Mouse (Mus musculus): ENCODE results near the gene Alkbh3. TPM values are rescaled to one million over a fixed set of nuclear protein-coding genes. Genes with fewer than 3 reads are reported as not detected.

Alkbh3 gene
- total and polyA plus RNA-seq, 3 experiments = 25.4 to 62.0 (median 29.0) TPM

GRCm38 (mm10) chr2:93946976-93947375, 63.6 kb downstream of the Alkbh3 start:
- Histone ChIP-seq H3K36me3 (replicated peaks) (no peaks in the 10 kb centered on the region), H3K9me3 (replicated peaks) (no peaks in the 10 kb centered on the region), H3K27me3 (ENCODE audit: insufficient read depth, low read length) (no peaks in the 10 kb centered on the region; the same call in 1 of the 2 replicates), H3K4me3 (ENCODE audit: low read depth, low read length) (no peak overlapping the region), H3K4me1 (ENCODE audit: insufficient read depth, low read depth, low read length) (no peaks in the 10 kb centered on the region)
- DNase-seq (ENCODE audit: low spot score) (no peak), ATAC-seq (ENCODE audit: extremely low read depth, insufficient number of reproducible peaks, low FRiP score, poor library complexity, severe bottlenecking) (no peak)
- no peak for TF ChIP-seq GATA1 (IDR thresholded peaks at IDR 0.05; ENCODE audit: borderline replicate concordance, low read length)
- TF ChIP-seq GATA2 (IDR thresholded peaks at IDR 0.05; ENCODE audit: borderline replicate concordance, low read depth, low read length) = no peak
- no peak for TF ChIP-seq CTCF (IDR thresholded peaks at IDR 0.05; ENCODE audit: low read depth, low read length)
- no peak for TF ChIP-seq POLR2AphosphoS5 (IDR thresholded peaks at IDR 0.05; ENCODE audit: insufficient replicate concordance, low read depth, low read length)
- TF ChIP-seq TAL1 (conservative IDR thresholded peaks at IDR 0.05; ENCODE audit: low read depth, low read length) = no peak

GRCm38 (mm10) chr2:93944855-93945254, 65.8 kb downstream of the Alkbh3 start:
- H3K27me3 ChIP-seq (ENCODE audit: insufficient read depth, low read length) = peaks cover 8% of the 10 kb centered on the region
- no peaks in the 10 kb centered on the region for H3K9me3 ChIP-seq (replicated peaks)
- no peaks in the 10 kb centered on the region for H3K4me1 ChIP-seq (ENCODE audit: insufficient read depth, low read depth, low read length)
- ATAC-seq (ENCODE audit: extremely low read depth, insufficient number of reproducible peaks, low FRiP score, poor library complexity, severe bottlenecking) (no peak), DNase-seq (ENCODE audit: low spot score) (no peak)
- no peaks in the 10 kb centered on the region for H3K36me3 ChIP-seq (replicated peaks)
- no peak overlapping the region for H3K4me3 ChIP-seq (ENCODE audit: low read depth, low read length)
- TF ChIP-seq GATA1 (IDR thresholded peaks at IDR 0.05; ENCODE audit: borderline replicate concordance, low read length) (no peak), TAL1 (conservative IDR thresholded peaks at IDR 0.05; ENCODE audit: low read depth, low read length) (no peak), CTCF (IDR thresholded peaks at IDR 0.05; ENCODE audit: low read depth, low read length) (no peak), POLR2AphosphoS5 (IDR thresholded peaks at IDR 0.05; ENCODE audit: insufficient replicate concordance, low read depth, low read length) (no peak), GATA2 (IDR thresholded peaks at IDR 0.05; ENCODE audit: borderline replicate concordance, low read depth, low read length) (no peak)

GRCm38 (mm10) chr2:93944099-93944498, 66.5 kb downstream of the Alkbh3 start:
- 0 out of 2 replicates have a peak, but pooled peaks have one; percentile 7 for TF ChIP-seq CTCF (IDR thresholded peaks at IDR 0.05; ENCODE audit: low read depth, low read length)
- TF ChIP-seq GATA2 (IDR thresholded peaks at IDR 0.05; ENCODE audit: borderline replicate concordance, low read depth, low read length) = no peak
- no peak for DNase-seq (ENCODE audit: low spot score)

GRCm38 (mm10) chr2:93941670-93942069, 68.9 kb downstream of the Alkbh3 start:
- H3K27me3 ChIP-seq (ENCODE audit: insufficient read depth, low read length) = peaks cover 8% of the 10 kb centered on the region
- ATAC-seq (ENCODE audit: extremely low read depth, insufficient number of reproducible peaks, low FRiP score, poor library complexity, severe bottlenecking) (no peak), DNase-seq (ENCODE audit: low spot score) (no peak)
- H3K36me3 ChIP-seq (replicated peaks) = no peaks in the 10 kb centered on the region
- no peaks in the 10 kb centered on the region for H3K4me1 ChIP-seq (ENCODE audit: insufficient read depth, low read depth, low read length)
- no peak overlapping the region for H3K4me3 ChIP-seq (ENCODE audit: low read depth, low read length)
- no peaks in the 10 kb centered on the region for H3K9me3 ChIP-seq (replicated peaks)
- TF ChIP-seq TAL1 (conservative IDR thresholded peaks at IDR 0.05; ENCODE audit: low read depth, low read length) (no peak), GATA2 (IDR thresholded peaks at IDR 0.05; ENCODE audit: borderline replicate concordance, low read depth, low read length) (no peak), POLR2AphosphoS5 (IDR thresholded peaks at IDR 0.05; ENCODE audit: insufficient replicate concordance, low read depth, low read length) (no peak), GATA1 (IDR thresholded peaks at IDR 0.05; ENCODE audit: borderline replicate concordance, low read length) (no peak), CTCF (IDR thresholded peaks at IDR 0.05; ENCODE audit: low read depth, low read length) (no peak)

More at GRCm38 (mm10) chr2:93944099-93944498, 66.5 kb downstream of the Alkbh3 start:
- no peaks in the 10 kb centered on the region for H3K36me3 ChIP-seq (replicated peaks)
- no peak overlapping the region for H3K4me3 ChIP-seq (ENCODE audit: low read depth, low read length)
- no peak for ATAC-seq (ENCODE audit: extremely low read depth, insufficient number of reproducible peaks, low FRiP score, poor library complexity, severe bottlenecking)
- H3K27me3 ChIP-seq (ENCODE audit: insufficient read depth, low read length) = peaks cover 8% of the 10 kb centered on the region
- no peaks in the 10 kb centered on the region for H3K9me3 ChIP-seq (replicated peaks)
- no peaks in the 10 kb centered on the region for H3K4me1 ChIP-seq (ENCODE audit: insufficient read depth, low read depth, low read length)

- Histone ChIP-seq H3K9me3 (replicated peaks) (no peaks in the 10 kb centered on the region), H3K36me3 (replicated peaks) (no peaks in the 10 kb centered on the region), H3K27me3 (ENCODE audit: insufficient read depth, low read length) (peaks cover 10% of the 10 kb centered on the region), H3K4me1 (ENCODE audit: insufficient read depth, low read depth, low read length) (no peaks in the 10 kb centered on the region), H3K4me3 (ENCODE audit: low read depth, low read length) (no peak overlapping the region)
- TF ChIP-seq CTCF (IDR thresholded peaks at IDR 0.05; ENCODE audit: low read depth, low read length) (no peak), TAL1 (conservative IDR thresholded peaks at IDR 0.05; ENCODE audit: low read depth, low read length) (no peak), GATA2 (IDR thresholded peaks at IDR 0.05; ENCODE audit: borderline replicate concordance, low read depth, low read length) (no peak), GATA1 (IDR thresholded peaks at IDR 0.05; ENCODE audit: borderline replicate concordance, low read length) (no peak), POLR2AphosphoS5 (IDR thresholded peaks at IDR 0.05; ENCODE audit: insufficient replicate concordance, low read depth, low read length) (no peak)
- DNase-seq (ENCODE audit: low spot score) (no peak), ATAC-seq (ENCODE audit: extremely low read depth, insufficient number of reproducible peaks, low FRiP score, poor library complexity, severe bottlenecking) (no peak)
Observed at GRCm38 (mm10) chr2:93938534-93938933, 72.1 kb downstream of the Alkbh3 start.

Other genes starting within 250 kb of the Alkbh3 start
- gene Ext2, start 188.2 kb downstream of the Alkbh3 start, total RNA-seq (2014; fragmentation: Nextera tagmentation) = 42.6 and 56.3 TPM in 2 replicates
- 19.3 and 22.9 TPM in 2 replicates for gene Ext2, start 188.2 kb downstream of the Alkbh3 start, total RNA-seq (2017)
- 25.0 and 29.9 TPM in 2 replicates for gene Ext2, start 188.2 kb downstream of the Alkbh3 start, polyA plus RNA-seq (2012)
- 3.0 and 8.9 TPM in 2 replicates for gene Accs, start 160.9 kb downstream of the Alkbh3 start, total RNA-seq (2014; fragmentation: Nextera tagmentation)
- 3.6 and 7.3 TPM in 2 replicates for gene Accs, start 160.9 kb downstream of the Alkbh3 start, total RNA-seq (2017)
- 2.3 and 2.9 TPM in 2 replicates for gene Accs, start 160.9 kb downstream of the Alkbh3 start, polyA plus RNA-seq (2012)
- not detected in 2 replicates for gene Accsl, start 141.7 kb downstream of the Alkbh3 start, total RNA-seq (2014; fragmentation: Nextera tagmentation)
- gene Accsl, start 141.7 kb downstream of the Alkbh3 start, total RNA-seq (2017) = 0.52 TPM in 1 of 2 replicates, not detected in the other
- not detected in 2 replicates for gene Accsl, start 141.7 kb downstream of the Alkbh3 start, polyA plus RNA-seq (2012)
- gene Gm13889, start 53.6 kb downstream of the Alkbh3 start, total RNA-seq (2014; fragmentation: Nextera tagmentation) = not detected in 2 replicates
- not detected in 2 replicates for gene Gm13889, start 53.6 kb downstream of the Alkbh3 start, total RNA-seq (2017)
- gene Gm13889, start 53.6 kb downstream of the Alkbh3 start, polyA plus RNA-seq (2012) = 0.07 and 0.20 TPM in 2 replicates
- not detected in 2 replicates for gene Gm27027, start 14.5 kb downstream of the Alkbh3 start, total RNA-seq (2014; fragmentation: Nextera tagmentation)
- gene Gm27027, start 14.5 kb downstream of the Alkbh3 start, total RNA-seq (2017) = not detected in 2 replicates
- gene Gm27027, start 14.5 kb downstream of the Alkbh3 start, polyA plus RNA-seq (2012) = not detected in 2 replicates
- 55.5 and 61.0 TPM in 2 replicates for gene Hsd17b12, start 147.2 kb upstream of the Alkbh3 start, total RNA-seq (2014; fragmentation: Nextera tagmentation)
- gene Hsd17b12, start 147.2 kb upstream of the Alkbh3 start, total RNA-seq (2017) = 140 and 148 TPM in 2 replicates
- 27.0 and 28.0 TPM in 2 replicates for gene Hsd17b12, start 147.2 kb upstream of the Alkbh3 start, polyA plus RNA-seq (2012)

All from G1E (cell line).